Mouse (Mus musculus): ENCODE measurements around the gene Umps. TPM values are rescaled to one million over a fixed set of nuclear protein-coding genes. Genes with fewer than 3 reads are reported as not detected.

The Umps gene
- polyA plus RNA-seq, 1 experiment from 2014 or later = 107 TPM

DNA sequence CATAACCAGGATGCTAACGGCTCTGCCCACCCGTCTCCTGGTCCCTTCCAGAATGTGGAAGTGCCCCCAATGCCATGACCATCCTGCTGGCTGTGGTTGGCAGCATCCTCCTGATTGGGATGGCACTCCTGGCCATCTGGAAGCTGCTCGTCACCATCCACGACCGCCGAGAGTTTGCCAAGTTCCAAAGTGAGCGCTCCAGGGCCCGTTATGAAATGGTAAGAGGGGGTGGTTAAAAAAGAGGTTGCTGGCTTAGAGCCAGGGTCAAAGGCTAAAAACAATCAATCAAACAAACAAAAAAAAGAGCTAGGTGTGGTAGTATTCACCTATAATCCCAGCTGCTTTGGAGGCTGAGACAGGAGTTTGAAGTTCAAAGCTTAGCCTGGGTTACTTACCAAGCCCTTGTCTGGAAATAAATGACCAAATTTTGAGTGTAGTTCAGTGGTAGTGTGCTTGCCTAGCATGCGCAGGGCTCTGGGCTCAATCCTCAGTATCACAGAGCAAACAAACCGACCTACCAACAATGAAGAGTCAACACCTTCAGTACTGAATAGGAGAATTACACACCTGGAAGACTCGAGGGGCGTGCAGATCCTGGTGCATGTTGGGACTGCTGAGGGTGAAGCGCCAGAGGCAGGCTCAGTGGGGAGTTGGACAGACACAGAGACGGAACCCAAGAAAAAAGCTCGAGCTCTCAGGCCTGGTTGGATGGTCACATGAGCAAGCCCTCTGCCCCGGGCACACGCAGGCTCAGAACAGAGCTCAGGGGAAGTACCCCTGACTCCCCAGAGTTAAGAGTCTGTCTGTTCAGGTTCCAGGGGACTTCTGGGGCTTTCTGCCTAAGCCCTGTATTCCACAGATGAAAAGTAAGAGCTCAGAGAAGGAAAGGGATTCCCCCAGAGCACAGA, 18.9 kb downstream of the Umps start:
- Histone ChIP-seq H3K27ac (peak overlapping the region; percentile 19), H3K27me3 (ENCODE audit: low read depth, poor library complexity, severe bottlenecking) (no peaks in the 10 kb centered on the region), H3K4me1 (peaks cover 45% of the 10 kb centered on the region), H3K4me3 (no peak overlapping the region), H3K9me3 (replicated peaks) (no peaks in the 10 kb centered on the region), H3K36me3 (peaks cover 65% of the 10 kb centered on the region)
- 89% methylated on average over 17 of the region's 17 CpGs for WGBS
- peak; percentile 27 for DNase-seq (ENCODE audit: low spot score)

GRCm38 (mm10) chr16:33946021-33946420, 20.8 kb downstream of the Umps start:
- no peak overlapping the region for H3K4me3 ChIP-seq
- WGBS = 49% methylated on average over 7 of the region's 7 CpGs
- H3K36me3 ChIP-seq = peaks cover 70% of the 10 kb centered on the region
- peak overlapping the region; percentile 80 for H3K27ac ChIP-seq
- H3K4me1 ChIP-seq = peaks cover 64% of the 10 kb centered on the region
- H3K9me3 ChIP-seq (replicated peaks) = no peaks in the 10 kb centered on the region
- no peaks in the 10 kb centered on the region for H3K27me3 ChIP-seq (ENCODE audit: low read depth, poor library complexity, severe bottlenecking)
- DNase-seq (ENCODE audit: low spot score) = no peak

DNA sequence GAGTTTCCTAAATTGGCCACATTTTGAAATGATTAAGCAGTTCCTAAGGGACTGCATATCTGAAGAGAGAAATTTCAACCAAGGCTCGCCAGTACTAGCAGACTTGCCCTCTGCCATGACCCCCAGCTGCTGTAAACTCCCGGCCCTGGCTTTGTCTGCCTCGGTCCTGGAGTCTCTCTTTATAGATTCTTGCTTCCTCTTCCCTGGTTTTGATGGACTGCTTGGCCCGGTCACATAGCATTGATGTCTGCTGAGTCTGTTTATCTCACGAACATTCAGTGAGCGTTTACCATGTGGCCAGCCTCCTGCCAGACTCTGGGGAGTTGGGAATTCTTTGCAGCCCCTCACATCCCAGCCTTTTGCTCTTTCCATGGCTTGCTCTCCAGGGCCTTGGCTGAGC, 22.1 kb downstream of the Umps start:
- H3K27ac ChIP-seq = peak overlapping the region; percentile 80
- WGBS = 12% methylated on average over 6 of the region's 6 CpGs
- peaks cover 76% of the 10 kb centered on the region for H3K4me1 ChIP-seq
- peaks cover 69% of the 10 kb centered on the region for H3K36me3 ChIP-seq
- no peaks in the 10 kb centered on the region for H3K27me3 ChIP-seq (ENCODE audit: low read depth, poor library complexity, severe bottlenecking)
- H3K4me3 ChIP-seq = no peak overlapping the region
- no peaks in the 10 kb centered on the region for H3K9me3 ChIP-seq (replicated peaks)
- DNase-seq (ENCODE audit: low spot score) = no peak

DNA sequence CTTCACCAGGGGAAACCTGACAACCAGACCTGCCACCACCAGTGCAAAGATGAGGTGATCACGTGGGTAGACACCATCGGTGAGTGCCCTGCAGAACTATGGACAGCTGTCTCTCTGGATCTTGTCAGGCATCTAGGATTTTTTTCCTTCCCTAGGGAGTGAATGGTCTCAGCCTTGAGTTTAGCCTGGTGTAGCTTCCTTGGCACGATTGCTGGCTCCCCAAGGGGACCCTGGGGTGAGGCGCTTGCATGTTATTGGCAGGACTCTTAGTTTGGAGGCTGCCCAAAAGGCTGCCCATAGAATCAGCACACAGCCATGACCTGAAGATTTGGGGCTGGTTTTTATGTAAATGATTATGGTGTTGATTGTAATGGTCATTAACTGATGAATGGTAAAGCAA, 22.7 kb downstream of the Umps start:
- Histone ChIP-seq H3K36me3 (peaks cover 62% of the 10 kb centered on the region), H3K4me3 (no peak overlapping the region), H3K4me1 (peaks cover 83% of the 10 kb centered on the region), H3K9me3 (replicated peaks) (no peaks in the 10 kb centered on the region), H3K27ac (0 out of 2 replicates have a peak overlapping the region, but pooled peaks have one; percentile 30), H3K27me3 (ENCODE audit: low read depth, poor library complexity, severe bottlenecking) (no peaks in the 10 kb centered on the region)
- WGBS = 87% methylated on average over 4 of the region's 4 CpGs
- no peak for DNase-seq (ENCODE audit: low spot score)

- H3K27ac ChIP-seq = peak overlapping the region; percentile 71; the same call in 1 of the 2 replicates
- H3K9me3 ChIP-seq (replicated peaks) = no peaks in the 10 kb centered on the region
- peaks cover 90% of the 10 kb centered on the region for H3K4me1 ChIP-seq
- H3K27me3 ChIP-seq (ENCODE audit: low read depth, poor library complexity, severe bottlenecking) = no peaks in the 10 kb centered on the region
- no peak overlapping the region for H3K4me3 ChIP-seq
- no peak for DNase-seq (ENCODE audit: low spot score)
- H3K36me3 ChIP-seq = peaks cover 55% of the 10 kb centered on the region
- WGBS = 93% methylated on average over 6 of the region's 6 CpGs
Measured at GRCm38 (mm10) chr16:33943388-33943787, 23.4 kb downstream of the Umps start.

- no peak overlapping the region for H3K4me3 ChIP-seq
- H3K9me3 ChIP-seq (replicated peaks) = no peaks in the 10 kb centered on the region
- H3K36me3 ChIP-seq = peaks cover 47% of the 10 kb centered on the region
- no peaks in the 10 kb centered on the region for H3K27me3 ChIP-seq (ENCODE audit: low read depth, poor library complexity, severe bottlenecking)
- peaks cover 98% of the 10 kb centered on the region for H3K4me1 ChIP-seq
- WGBS = 56% methylated on average over 11 of the region's 11 CpGs
- peak; percentile 56 for DNase-seq (ENCODE audit: low spot score)
- peak overlapping the region; percentile 71 for H3K27ac ChIP-seq
Measured at GRCm38 (mm10) chr16:33942341-33942740, 24.5 kb downstream of the Umps start.

DNA sequence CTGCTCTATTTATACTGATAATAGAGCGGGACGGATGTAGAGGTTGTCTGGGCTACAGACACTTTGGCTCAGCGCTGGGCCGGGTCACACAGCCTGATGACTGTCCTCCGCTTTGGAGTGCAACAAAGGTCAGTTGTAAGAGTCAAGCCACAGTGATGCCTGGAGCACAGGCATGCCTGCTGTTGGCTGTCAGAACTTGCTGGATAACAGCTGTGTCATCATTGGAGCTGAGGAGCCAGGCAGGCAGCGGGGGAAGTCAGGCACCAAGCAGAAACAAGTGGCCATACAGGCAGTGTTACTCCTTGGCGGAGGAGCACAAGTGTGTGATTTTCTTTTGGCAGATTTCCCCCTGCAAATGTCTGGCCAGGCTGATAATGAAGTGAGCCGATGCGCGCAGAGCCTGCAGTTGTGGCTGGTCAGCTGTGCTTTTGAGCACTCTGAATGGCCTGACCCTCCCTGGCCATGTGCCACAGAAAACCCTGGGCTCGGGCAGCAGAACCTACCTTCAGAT, 25.5 kb downstream of the Umps start:
- peaks cover 41% of the 10 kb centered on the region for H3K36me3 ChIP-seq
- H3K4me1 ChIP-seq = peaks cover 88% of the 10 kb centered on the region
- H3K4me3 ChIP-seq = no peak overlapping the region
- no peak for DNase-seq (ENCODE audit: low spot score)
- WGBS = 76% methylated on average over 11 of the region's 11 CpGs
- no peaks in the 10 kb centered on the region for H3K9me3 ChIP-seq (replicated peaks)
- peak overlapping the region; percentile 71 for H3K27ac ChIP-seq
- H3K27me3 ChIP-seq (ENCODE audit: low read depth, poor library complexity, severe bottlenecking) = no peaks in the 10 kb centered on the region

GRCm38 (mm10) chr16:33940095-33940494, 26.7 kb downstream of the Umps start:
- H3K27me3 ChIP-seq (ENCODE audit: low read depth, poor library complexity, severe bottlenecking) = no peaks in the 10 kb centered on the region
- H3K4me3 ChIP-seq = no peak overlapping the region
- H3K9me3 ChIP-seq (replicated peaks) = no peaks in the 10 kb centered on the region
- peaks cover 76% of the 10 kb centered on the region for H3K4me1 ChIP-seq
- WGBS = 87% methylated on average over 5 of the region's 5 CpGs
- H3K36me3 ChIP-seq = peaks cover 37% of the 10 kb centered on the region
- peak overlapping the region; percentile 71 for H3K27ac ChIP-seq
- DNase-seq (ENCODE audit: low spot score) = no peak

GRCm38 (mm10) chr16:33939636-33940035, 27.2 kb downstream of the Umps start:
- WGBS = 30% methylated on average over 9 of the region's 9 CpGs
- no peaks in the 10 kb centered on the region for H3K9me3 ChIP-seq (replicated peaks)
- peaks cover 37% of the 10 kb centered on the region for H3K36me3 ChIP-seq
- no peaks in the 10 kb centered on the region for H3K27me3 ChIP-seq (ENCODE audit: low read depth, poor library complexity, severe bottlenecking)
- H3K4me1 ChIP-seq = peaks cover 76% of the 10 kb centered on the region
- peak overlapping the region; percentile 71 for H3K27ac ChIP-seq
- no peak overlapping the region for H3K4me3 ChIP-seq
- peak; percentile 55 for DNase-seq (ENCODE audit: low spot score)

DNA sequence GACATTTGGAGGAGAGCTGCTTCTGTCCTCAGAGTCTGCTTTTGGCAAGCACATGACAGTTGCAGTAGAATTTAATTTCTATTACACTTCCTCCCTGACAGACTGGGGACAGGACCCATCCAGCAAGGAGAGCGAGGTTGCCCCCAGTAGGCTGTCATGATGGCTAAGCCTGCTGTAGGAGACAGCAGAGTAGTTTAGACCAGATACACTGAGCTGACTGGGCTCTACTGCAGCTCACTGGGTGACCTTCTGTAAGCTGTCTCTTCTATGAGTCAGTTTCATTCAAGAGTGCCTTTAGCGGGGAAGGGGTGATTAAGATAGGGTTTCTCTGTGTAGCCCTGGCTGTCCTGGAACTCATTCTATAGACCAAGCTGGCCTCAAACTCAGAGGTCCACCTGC, 27.7 kb downstream of the Umps start:
- no peaks in the 10 kb centered on the region for H3K9me3 ChIP-seq (replicated peaks)
- DNase-seq (ENCODE audit: low spot score) = no peak
- 86% methylated on average over 2 of the region's 2 CpGs for WGBS
- peak overlapping the region; percentile 71 for H3K27ac ChIP-seq
- peaks cover 37% of the 10 kb centered on the region for H3K36me3 ChIP-seq
- no peak overlapping the region for H3K4me3 ChIP-seq
- H3K4me1 ChIP-seq = peaks cover 76% of the 10 kb centered on the region
- H3K27me3 ChIP-seq (ENCODE audit: low read depth, poor library complexity, severe bottlenecking) = no peaks in the 10 kb centered on the region

DNA sequence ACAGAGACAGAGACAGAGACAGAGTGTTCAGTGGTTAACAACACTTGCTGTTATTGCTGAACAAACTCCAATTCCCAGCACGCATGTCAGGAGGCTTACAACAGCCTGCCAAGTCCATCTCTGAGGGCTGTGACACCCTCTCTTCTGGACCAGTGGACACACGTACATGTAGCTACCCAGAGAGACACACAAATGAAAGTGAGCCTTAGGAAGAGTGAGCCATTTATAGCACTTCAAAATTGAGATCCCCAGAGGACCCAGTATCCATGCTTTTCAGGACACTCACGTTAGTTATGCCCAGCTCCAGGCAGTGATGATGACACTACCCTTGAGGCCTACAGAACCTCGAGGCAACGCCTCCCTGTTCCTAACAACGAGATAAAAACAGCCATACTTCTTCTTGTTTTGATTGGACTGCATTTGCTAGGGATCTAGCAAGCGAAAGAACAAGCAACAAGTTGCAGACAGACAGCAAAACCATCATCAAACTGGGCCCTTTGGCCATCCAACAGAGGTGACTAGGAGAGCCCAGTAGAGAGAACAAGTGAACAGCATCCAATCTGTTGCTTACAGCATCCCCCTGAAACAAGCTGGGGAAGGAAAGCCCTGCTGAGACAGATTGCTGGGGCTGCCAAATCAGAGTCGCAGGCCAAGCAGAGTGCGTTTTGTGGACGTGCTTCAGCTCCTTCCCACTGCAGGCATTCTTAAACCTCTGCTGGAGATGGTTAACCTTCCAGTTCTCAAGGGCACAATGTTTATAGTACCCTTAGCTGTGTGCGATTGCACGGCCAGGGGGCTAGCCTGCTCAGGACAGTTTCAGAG, 28.3 kb downstream of the Umps start:
- peaks cover 37% of the 10 kb centered on the region for H3K36me3 ChIP-seq
- 71% methylated on average over 12 of the region's 12 CpGs for WGBS

DNA sequence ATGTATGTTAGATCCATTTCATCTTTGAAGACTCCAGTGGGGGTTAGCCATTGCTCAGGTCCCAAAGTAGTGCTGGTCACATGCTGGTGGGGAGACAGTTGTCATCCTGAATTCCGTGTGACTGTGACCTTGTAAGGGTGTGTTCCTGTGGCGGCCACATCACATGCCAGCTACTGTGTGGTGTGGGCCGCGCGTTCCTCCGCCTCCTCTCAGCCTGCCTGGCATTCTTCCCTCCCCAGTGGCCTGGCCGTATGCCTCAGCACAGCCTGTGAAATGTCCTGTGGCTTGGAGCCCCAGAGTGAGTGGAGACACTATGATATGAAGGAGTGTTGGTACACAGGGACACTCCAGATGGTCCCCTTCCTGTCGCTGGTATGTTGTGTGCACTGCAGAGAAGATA, 29.3 kb downstream of the Umps start:
- no peaks in the 10 kb centered on the region for H3K9me3 ChIP-seq (replicated peaks)
- no peaks in the 10 kb centered on the region for H3K27me3 ChIP-seq (ENCODE audit: low read depth, poor library complexity, severe bottlenecking)
- WGBS = 92% methylated on average over 8 of the region's 8 CpGs
- H3K27ac ChIP-seq = no peak overlapping the region
- DNase-seq (ENCODE audit: low spot score) = no peak
- H3K4me1 ChIP-seq = peaks cover 68% of the 10 kb centered on the region
- H3K4me3 ChIP-seq = no peak overlapping the region
- peaks cover 34% of the 10 kb centered on the region for H3K36me3 ChIP-seq

More for the DNA sequence above, 28.3 kb downstream of the Umps start:
- Histone ChIP-seq H3K9me3 (replicated peaks) (no peaks in the 10 kb centered on the region), H3K27ac (peak overlapping the region; percentile 71), H3K4me3 (no peak overlapping the region), H3K27me3 (ENCODE audit: low read depth, poor library complexity, severe bottlenecking) (no peaks in the 10 kb centered on the region), H3K4me1 (peaks cover 76% of the 10 kb centered on the region)
- DNase-seq (ENCODE audit: low spot score) = no peak

DNA sequence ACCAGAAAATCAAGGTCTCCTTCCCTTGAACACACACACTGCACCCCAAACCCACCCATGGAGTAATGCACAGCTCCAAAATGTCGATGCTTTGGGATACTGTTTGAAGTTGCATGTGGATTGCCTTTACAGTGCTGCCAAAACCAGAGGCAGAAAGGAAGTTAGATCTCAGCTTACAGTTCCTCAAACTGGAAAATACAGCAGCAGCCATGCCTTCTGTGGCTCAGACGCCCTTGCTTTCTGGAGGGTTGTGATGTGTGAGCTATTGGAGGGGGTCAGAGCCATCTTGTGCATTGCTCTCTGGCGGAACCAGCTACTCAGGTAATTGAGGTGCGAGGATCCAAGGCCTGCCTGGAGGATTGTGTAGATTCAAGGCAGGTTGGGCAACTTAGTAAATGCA, 30.0 kb downstream of the Umps start:
- Histone ChIP-seq H3K4me3 (no peak overlapping the region), H3K9me3 (replicated peaks) (no peaks in the 10 kb centered on the region), H3K27me3 (ENCODE audit: low read depth, poor library complexity, severe bottlenecking) (no peaks in the 10 kb centered on the region), H3K36me3 (peaks cover 38% of the 10 kb centered on the region), H3K4me1 (peaks cover 61% of the 10 kb centered on the region), H3K27ac (no peak overlapping the region)
- 91% methylated on average over 4 of the region's 4 CpGs for WGBS
- no peak for DNase-seq (ENCODE audit: low spot score)

All from limb, embryonic 10.5 days (tissue).